Mouse (Mus musculus) kidney, postnatal 10 days (tissue): ENCODE data around the gene Hmga1b.
"Not testable (repeated sequence)": the region's sequence is repeated elsewhere in the genome, so short reads cannot be mapped to it uniquely, and the experiment has no call there.

Source experiments
- DNase-seq: peaks from one replicate; pipeline ENCODE4 v3.0.0; 2021; ENCODE audit warnings: mixed read lengths

Gene Hmga1b

DNA sequence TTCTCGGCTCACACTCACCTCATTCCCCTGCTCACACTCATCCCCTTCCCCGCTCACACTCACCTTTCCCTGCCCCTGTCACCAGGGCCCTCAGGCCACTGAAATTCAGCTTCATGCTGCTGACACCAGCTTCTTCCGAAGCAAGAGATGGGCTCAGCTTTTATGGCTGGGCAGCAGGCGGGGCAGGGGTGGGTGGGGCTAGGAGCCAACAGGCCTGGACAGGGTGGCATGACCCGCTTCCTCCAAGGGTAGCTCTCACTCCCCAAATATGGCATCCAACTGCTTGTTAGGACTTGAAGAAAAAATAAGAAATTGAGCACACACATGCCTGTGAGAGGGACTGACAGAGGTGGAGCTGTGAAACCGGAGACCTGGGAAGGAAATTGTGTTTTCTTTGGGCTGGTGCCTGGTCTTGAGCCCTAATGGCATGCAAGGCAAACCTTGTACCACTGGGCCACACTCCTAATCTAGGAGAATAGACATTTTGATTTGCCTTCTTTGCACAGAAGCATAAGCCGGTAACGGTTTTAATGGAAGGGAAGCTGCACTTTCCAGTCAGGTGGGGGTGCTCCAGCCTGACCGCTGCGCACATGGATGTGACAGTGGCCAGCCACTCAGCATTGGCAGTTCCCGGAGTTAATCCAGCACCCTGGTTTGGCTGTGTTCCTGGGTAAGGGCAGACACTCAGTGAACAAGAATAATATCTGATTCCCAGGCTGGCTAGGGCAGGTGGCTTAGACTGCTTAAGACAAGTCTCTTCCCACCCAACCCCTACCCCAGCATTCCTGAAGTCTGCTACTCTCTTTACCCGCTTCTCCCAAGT is 30.5 kb upstream of the Hmga1b start, which contains the start of gene Cbr2:
Gene Cbr2, minus strand, starts transcription at position 257 of the 823 bp plus-strand sequence.
- DNase-seq: peak; percentile 39

DNA sequence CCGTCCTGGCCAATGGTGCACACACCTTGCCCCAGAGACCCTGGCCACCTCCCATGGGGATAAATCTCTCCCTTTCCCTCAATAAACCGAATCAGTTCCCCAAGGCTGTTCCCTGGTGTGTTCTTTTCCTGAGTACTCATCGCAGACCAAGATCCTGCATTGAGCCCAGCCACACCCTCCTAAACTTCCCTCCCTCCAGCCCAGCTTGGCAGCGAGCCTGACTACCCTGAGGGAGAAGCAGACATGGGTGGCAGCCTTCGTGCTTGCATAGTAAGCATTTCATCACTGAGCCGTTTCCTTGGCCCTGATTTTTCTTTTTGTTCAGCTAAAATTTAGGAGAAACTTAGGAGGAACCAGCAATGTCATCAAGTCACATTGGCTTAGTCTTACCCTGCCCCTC is 29.1 kb upstream of the Hmga1b start:
- peak; percentile 75 for DNase-seq

DNA sequence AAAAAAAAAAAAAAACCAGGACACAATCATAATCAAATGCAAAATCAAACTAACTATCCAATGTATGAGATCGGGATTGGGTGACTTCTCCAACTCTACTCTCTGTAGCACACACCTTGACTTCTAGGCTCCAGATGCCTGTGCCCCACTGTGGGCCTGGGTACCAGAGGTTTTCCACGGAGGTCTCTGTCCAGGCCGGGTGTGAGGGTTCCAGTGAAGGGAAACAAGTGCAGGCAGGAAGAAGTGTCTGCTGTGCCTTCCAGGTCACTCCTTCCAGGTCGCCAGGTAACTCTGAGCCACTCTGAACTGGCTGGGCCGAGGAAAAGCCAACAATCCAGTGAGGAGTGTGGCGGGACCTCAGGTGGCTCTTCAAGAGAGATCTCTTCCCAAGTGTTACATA is 26.2 kb upstream of the Hmga1b start:
- DNase-seq: no peak

DNA sequence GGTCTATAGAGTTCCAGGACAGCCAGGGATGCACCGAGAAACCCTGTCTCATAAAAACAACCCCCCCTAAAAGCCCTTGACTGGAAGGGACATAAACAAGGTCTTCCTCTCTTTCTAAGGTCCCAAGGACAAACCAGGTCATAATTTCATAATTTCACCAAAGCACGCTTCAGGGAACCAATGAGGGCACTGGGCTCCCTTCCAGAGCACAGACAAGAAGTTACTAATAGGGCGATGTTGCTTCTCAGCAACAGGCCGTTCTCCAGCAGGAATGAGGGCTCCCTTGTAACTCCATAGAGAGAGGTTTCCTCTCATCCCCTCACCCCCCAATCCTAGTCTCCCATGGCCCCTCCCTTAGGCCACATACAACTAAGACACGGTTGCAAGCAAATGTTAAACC is 21.6 kb upstream of the Hmga1b start:
- no peak for DNase-seq

DNA sequence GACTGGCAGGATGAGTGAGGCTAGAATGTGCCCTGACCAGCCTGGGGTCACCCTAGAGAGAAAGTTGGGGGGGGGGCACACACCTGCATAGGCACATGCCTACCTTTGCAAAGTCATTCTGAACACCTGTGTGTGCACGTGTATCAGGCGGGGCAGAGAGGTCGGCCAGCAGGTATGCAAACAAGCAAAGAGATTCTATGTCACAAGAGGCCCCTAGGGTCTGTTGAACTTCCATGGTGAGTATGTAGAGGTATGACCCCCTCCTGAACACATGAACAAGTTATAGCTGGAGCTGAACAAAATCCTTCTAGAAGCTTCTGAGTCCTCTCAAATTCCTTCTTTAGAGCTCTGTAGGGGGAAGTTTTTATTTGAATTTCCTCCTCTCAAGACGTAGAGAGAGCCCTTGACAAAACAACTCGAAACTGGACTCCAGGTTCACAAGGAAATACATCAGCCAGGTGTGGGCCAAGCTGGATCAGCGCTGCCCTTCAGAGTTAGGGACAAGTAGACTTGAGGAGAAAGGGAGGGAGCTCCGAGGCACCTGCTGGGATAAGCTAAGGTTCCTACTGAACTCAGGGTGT is 18.4 kb upstream of the Hmga1b start:
- no peak for DNase-seq

DNA sequence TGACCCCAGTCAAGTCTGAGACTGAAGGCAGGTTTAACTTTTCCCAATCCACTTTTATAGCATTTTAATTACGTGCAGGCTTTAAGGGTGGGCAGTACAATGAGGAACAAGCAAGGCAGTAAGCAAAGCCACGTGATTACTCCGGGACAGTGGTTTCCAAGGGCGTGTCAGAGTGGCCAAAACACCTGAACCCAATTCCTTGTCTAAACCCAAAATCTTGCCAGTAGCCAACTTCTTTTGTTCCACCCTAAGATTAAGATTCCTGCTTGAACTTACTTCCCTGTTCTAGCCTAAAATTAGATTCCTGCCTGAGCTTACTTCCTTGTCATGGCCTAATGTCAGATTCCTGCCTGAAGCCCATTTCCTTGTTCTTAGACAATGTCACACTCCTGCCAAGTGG is 14.6 kb upstream of the Hmga1b start:
- no peak for DNase-seq

DNA sequence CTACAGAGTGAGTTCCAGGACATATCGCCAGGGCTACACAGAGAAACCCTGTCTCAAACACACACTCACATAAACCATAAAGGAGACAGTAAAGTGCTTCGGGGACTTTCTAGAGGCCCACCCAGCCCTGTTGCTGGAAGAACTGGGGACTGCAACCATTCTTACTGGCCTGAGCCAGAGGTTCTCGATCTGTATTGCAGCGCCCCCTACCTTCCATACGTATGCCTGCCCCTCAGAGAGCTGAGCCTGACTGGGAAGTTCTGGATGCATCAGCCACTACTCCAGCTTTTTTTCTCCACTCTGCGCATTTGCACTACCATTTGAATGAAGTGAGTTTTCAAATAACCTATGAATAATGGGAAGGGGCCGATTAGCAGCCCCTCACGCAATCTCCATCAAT is 13.2 kb upstream of the Hmga1b start:
- DNase-seq: peak; percentile 47

DNA sequence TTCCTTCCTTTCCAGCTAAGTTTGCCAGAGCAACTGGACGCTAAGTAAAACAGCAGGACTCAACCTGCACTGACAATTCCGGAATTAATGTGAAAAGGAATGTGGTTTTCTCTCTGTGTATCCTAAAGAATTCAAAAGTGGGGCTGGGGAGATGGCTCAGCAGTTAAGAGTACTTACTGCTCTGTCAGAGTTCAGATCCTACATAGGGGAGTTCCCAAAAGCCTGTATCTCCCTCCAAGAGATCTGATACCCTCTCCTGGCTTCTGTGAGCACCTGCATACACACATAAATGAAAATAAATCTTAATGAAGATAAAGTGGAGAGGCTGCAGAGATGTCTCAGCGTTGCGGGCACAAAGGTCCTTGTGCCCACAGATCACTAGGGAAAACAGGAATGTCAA is 11.0 kb upstream of the Hmga1b start:
- no peak for DNase-seq

DNA sequence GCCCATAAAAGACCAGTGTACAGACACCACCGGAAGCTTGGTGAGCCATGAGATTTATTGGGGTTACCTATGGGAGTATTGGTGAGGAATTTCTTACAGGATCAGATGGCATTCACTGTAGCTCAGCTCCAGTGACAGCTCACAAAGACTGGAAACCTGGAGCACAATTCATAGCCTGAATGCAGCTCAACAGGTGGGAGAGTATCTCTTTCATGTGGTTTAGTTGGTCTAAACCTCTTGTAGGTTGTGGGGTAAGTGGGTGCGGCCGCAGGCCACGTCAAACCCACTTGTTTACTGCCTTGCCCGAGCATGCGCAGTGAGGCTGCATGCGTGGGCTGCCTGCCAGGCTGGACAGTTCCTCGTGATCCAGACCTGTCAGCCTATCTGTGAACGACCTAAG is 2.4 kb upstream of the Hmga1b start:
- DNase-seq: no peak

DNA sequence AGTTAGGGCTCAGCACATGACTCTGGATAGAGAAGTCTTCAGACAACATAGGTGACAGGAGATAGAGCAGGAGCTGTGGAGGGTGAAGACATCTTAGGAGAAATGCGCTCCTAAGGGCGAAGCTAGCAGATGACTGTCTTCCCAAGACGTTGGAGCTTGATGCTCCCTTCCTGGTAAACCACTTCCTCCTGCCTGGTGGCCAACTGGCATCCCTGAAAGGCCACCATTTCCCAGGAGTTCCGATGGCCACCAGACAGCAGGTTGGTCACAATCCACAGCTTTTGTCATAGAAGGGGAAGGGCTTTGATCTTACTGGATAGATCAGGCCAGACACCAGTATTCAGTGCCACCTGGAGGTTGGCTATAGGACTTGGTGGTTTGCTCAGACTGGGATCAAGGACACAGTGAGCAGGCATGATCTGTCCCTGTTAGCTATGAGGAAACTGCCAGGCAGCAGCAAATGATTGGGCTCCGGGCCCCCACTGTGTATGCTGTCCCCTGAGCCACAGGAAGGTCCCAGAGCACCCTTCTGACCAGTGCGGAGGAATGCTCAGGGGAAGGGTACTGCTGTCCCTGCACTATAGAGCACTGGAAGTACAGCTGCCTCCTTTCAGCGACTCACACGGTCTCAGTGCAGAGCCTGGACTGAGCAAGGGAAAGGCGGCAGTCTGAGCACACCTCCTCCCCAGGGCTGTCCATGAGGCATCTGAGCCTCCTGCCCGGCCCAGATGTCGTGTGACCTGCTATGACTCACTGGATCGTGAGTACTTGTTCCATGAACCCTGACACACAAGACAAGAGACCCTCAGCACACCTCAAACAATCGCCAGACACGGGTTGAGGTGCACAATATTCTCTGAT is 553 bp upstream of the Hmga1b start:
- DNase-seq: no peak

DNA sequence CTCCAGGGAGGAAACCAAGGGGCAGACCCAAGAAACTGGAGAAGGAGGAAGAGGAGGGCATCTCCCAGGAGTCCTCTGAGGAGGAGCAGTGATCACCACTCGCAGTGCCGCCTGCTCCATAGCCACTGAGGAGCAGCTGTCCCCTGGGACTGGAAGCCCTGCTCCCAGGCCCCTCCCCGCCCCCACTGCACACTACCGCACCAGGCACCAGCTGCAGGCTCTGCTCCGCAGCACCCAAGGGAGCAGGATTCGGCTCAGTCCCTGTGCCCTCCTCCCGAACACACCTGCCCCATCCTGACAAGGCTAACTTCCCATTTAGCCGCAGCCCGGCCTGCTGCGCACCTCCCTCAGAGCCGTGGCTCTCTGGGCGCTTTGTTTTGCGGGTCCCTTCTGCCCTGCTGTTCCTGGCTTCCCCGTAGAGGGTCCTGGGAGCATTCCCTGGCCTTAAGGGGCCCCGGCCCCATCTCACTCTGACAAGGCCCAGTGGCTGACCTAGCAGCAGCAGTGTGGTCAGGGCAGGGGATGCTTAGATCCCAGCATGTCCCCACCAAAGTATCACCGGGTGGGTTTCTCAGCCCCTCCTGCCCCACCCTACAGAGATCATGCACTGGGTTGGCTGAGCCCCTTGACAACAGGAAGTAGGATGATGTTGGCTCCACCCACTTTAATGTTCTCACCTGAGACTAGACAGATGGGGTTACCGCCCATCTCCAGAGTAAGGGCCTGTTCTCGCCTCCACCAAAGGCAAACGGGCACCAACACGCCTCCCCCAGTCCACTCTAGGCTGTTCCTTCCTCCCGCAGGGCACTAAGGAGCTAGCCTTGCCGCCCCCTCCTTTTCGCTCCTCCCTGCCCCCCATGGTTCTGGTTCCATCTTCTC is 766 bp downstream of the Hmga1b start:
- not testable (repeated sequence) for DNase-seq

DNA sequence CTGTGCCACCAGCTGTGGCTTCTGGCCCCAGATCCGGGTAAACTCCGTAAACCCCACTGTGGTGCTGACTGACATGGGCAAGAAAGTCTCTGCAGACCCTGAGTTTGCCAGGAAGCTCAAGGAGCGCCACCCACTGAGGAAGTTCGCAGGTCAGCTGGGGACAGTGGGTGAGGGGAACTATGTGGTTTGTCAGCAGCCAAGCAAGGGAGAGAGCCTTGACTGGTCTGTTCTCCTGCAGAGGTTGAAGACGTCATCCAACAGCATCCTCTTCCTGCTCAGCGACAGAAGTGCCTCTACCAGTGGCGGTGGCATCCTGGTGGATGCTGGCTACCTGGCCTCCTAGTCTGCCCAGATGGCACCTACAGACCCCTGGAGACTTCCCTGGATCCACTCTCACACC is 4.4 kb downstream of the Hmga1b start:
- not testable (repeated sequence) for DNase-seq

DNA sequence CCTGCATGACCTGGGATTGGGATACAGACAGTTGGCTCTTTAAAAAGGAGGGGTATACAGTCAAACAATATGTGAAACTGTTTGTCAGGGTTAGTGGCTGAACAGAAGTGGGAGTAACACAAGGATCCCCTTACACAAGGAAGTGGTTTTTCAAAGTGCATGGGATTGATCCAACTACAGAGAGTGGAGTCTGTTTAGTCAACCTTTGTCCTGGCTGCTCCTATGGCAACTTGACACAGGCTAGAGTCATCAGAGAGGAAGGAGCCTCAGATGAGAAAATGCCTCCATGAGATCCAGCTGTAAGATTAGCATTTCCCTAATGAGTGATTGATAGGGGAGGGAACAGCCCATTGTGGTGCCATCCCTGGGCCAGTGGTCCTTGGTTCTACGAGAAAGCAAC is 5.6 kb downstream of the Hmga1b start:
- no peak for DNase-seq

DNA sequence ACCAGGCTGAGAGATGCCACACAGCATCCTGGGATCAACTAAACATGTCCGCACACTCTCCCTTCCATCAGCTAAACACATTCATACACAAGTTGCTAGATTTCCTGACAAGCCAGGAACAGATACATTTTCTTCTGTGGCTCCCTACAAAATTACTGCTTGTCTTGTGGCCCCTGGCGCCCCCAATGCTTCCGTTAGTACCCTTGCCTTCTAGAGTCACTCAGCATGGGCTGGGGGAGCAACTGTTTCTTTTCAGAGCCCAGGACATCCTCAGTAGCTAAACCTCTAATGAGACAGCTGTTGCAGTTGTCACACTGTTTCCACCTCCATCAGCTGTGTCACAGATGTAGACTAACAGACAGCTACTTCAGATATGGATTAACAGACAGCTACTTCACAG is 10.2 kb downstream of the Hmga1b start:
- DNase-seq: no peak

DNA sequence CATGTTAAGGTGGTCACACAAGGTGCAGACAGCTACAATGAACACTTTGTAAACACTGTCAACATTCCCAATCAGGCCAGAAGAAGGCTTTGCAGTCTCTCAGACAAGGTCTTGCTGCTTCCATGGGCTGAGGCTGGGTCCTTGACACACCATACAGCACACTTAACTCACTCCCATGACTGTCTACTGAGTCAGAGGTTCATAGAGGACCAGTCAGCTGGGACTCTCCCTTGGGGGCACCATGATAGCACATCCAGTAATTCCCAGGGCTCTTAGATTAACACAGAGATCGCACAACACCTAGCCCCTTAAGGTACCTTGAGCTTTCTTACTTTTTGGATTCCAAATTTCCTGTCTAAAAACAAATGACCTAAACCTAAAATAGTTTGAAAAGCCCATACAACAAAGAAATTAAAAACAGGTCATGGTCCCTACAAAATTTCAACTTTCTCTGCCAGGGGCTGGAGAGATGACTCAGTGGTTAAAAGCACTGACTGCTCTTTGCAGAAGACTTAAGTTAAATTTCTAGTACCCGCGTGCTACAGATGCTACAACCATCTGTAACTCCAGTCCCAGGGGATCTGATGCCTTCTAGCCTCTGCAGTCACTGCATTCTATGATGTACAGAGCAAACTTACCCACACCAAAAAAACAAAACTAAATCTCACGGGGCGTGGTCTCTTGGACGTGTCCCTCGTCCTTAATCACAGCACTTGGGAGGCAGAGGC is 11.0 kb downstream of the Hmga1b start:
- no peak for DNase-seq

DNA sequence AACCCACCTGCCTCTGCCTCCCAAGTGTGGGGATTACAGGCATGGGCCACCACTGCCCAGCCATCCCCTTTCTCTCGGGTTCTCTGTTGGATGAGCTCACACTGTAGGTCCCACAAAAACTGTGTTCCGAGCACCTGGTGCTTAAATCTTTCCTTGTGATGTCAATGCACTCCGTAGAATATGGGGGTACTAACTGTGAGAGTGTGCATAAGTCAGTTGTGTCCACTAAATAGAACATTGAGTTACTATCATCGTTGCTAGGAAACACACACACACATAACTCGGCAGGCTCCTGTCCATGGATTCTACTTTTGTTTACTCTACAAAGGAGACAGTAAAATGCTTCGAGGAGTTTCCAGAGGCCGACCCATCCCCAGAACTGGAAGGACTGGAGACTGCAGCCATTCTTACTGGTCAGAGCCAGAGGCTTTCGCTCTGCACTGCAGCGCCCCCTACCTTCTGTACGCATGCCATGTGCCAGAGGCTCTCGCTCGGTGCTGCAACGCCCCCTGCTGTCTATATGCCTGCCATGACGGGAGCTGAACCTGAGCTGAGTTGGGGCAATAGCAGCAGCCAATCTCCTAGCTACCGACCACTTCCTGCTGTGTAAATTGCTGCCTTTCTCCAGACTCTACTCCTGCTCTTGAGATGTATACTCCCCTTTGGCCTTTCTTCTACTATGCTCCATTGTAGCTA is 13.3 kb downstream of the Hmga1b start:
- DNase-seq: peak; percentile 98

DNA sequence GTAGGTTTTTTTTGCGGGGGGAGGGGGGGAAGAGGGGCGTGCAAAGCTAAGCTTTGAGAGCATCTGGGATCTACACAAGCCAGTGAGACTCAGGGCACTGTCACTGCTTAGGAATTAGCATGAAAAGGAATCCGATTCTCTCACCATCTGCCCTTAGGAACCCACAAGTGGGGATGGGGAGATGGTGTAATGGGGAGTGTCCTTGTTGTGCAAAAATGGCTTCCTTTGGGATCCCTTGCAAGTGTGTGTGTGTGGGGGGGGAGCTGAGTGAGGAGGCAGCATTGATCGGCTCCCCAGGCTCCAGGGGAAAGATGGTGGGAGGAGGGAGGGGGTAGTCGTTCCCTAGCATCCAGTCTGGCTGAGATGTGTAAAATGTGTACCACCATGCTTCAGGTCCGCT is 14.5 kb downstream of the Hmga1b start:
- no peak for DNase-seq

DNA sequence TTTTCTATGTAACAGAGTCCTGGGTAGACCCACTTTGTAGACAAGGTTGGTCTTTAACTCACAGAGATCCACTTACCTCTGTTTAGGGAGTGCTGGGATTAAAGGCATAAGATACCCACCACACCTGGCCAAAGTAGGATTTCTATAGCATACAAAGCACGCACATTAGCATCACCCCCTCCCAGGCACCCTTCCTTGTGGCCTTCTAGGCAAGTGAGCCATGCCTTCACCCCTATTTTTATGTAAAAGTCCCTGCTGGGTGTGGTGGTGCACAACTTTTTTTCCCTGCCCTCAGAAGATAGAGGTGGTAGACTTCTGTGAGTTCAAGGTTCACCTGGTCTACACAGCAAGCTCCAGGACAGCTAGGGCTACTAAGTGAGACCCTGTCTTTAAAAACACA is 17.3 kb downstream of the Hmga1b start:
- no peak for DNase-seq

DNA sequence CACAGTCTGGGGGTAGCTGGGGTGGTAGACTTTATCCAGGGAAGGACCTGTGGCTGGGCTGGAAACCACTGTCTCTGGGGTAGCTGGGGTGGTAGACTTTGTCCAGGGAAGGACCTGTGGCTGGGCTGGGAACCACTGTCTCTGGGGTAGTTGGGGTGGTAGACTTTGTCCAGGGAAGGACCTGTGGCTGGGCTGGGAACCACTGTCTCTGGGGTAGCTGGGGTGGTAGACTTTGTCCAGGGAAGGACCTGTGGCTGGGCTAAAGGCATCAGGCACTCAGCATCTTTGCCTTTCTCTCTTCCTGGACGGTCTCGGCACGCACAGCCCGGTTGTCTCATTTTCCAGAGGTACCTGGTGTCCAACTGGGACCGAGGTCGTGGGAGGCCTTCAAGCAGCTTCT is 18.8 kb downstream of the Hmga1b start:
- peak; percentile 29 for DNase-seq

DNA sequence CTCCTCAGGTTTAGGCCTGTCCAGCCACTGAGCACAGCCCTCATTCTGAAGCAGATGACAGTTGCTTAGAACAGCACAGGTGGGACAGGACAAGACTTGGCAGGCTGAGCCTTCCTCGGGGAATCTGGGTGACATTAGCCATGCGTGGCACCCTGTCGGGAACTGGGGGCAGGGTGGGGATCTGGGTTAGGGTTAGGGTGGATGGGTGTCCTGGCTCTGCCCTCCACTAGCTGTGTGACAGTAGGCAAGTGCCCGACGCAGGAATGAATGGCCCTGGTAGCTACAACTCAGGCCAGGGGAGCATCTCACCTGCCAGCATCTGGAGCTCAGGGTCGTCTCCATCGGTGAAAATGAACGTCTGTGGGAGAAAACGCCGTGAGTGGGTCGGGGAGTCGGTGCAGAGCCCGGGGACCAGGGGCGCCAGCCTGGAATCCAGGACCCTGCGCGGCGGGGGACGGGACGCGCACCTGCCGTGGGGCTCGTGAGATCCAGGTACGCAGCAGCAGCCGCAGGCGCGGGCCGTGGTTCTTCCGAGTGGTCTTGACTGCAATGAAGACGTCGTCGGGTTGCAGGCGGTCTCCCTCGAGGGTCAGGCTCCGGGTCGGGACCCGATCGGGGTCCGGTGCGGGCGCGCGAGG is 21.0 kb downstream of the Hmga1b start:
- no peak for DNase-seq
